Mouse (Mus musculus) lung, adult 18-20 months (tissue): ENCODE results near the gene Akap1.

Experiments
- DNase-seq, 2 experiments: peaks; one replicate each; pipeline ENCODE4 v3.0.0; 2022; ENCODE audit warnings: mixed read lengths in 2 of 2

The Akap1 gene

DNA sequence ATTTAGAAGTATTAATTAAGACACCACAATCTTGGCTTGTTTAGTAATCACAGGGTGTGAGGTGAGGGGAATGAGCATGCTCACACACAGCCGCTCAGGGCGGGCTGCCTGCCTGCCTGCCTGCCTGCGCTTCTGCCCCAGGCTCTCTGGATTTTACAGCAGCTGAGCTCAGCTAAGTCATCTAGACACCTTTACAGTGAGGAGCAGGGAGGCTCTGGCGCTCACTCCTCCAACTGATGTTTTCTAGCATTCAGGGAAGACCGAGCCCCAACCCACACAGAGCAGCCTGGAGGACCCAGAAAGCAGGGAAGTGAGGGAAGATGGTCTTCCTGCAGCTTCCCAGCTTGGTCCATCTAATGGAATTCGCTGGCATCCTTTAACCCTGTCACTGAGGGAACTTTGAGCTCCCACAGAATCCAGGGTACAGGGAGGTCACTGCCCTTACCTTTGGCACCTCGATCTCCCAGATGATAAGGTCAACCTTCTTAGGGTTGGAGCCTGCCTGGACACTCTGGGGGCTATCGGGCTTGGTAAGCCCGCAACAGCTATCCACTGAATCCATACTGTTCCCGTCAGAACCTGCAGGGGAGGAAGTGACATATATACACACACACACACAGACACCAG lies 23.5 kb downstream of the Akap1 start:
- no peak for DNase-seq

DNA sequence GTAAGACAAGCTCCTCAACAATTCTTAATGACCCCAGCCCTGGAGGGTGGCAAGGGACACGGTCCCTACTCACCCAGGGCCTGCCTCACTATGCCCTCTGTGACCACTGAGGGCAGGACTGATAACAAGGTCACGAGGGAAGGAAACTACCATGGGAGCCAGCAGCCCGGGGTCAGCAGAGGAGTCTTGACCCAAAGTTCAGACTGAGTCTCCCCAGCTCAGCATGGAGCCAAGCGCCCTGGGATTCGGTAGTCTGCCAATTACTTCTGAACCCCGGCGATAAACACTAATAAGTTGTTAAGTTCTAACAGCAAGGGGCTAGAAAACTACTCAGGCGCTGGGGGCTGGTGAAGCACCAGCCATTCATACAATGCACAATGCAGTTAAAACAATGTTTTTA lies 24.1 kb downstream of the Akap1 start:
- no peak for DNase-seq

DNA sequence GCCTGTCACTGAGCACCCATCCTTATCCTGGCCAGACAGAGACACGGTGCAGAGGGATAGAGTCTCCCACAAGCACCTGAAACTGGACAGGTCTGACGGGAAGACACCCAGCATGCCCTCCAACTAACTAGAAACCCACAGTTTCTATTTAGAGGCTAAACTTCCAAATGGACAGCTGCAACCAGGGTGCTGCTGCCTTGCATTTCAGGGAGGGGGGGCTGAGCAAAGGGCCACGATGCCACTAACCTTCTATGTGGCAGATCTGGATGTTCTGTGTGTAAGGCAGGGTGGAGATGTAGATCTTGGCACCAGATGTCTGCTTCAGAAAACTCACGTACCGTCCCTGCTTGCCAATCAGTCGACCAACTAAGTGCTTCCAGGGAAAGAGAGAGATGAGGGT lies 25.0 kb downstream of the Akap1 start:
- DNase-seq: no peak

- no peak for DNase-seq
These were observed 25.8 kb downstream of the Akap1 start for GRCm38 (mm10) chr11:88838630-88839029.

- no peak for DNase-seq
These were observed 29.8 kb downstream of the Akap1 start for GRCm38 (mm10) chr11:88834606-88835005.

DNA sequence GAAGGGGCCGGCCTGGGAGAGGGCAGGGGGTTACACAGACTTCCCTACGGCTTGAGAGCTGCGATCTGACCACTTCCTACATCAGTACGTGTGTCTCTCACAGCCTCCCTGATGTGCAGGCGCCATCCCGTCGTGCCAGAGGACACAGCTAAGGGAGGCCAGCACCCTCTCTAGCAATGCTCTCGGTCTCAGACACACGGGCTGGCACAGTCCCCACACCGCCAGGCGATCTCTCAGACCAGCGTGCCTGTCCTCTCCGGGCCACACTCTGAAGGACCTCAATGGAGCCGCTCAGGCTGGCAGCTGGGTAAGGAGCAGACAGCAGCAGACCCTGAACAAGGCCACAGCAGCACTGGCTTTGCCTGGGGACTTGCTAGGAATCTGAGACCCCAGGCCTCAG lies 30.3 kb downstream of the Akap1 start:
- no peak for DNase-seq

- no peak for DNase-seq
These were observed 31.3 kb downstream of the Akap1 start for GRCm38 (mm10) chr11:88833099-88833498.

DNA sequence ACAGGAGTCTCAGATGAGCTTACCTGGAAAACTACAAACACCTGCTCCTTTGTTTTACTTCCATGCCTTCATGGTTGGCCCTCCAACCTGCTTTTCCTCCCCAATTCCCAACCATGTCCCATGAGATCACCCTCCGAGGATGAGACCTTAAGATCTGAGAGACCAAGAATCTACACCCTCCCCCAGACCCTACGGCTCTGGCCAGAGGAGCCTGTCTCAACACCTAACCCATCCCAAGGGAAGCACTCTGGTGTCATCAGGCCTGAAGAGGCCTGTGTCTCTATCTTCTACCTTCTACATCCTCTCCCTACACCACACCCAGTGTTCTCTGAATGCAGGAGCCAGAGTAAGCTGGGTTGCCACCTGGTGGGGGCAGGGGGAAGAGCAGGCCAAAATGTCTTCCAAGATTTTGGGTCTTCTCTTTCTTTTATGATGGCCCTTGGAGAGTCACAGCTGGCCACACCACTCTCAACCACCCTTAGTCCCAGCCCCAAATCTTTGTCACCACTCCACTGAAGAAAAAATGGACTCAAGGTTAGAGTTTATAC lies 34.1 kb downstream of the Akap1 start:
- peak in 1 of 2 experiments; percentile 12 for DNase-seq

- no peak for DNase-seq
These were observed 35.9 kb downstream of the Akap1 start for GRCm38 (mm10) chr11:88828528-88828927.

- no peak for DNase-seq
These were observed 38.5 kb downstream of the Akap1 start for GRCm38 (mm10) chr11:88825909-88826308.

- peak; percentile 64 to 73 for DNase-seq
These were observed 41.4 kb downstream of the Akap1 start for GRCm38 (mm10) chr11:88822991-88823390.

- no peak for DNase-seq
These were observed 41.9 kb downstream of the Akap1 start for GRCm38 (mm10) chr11:88822526-88822925.

DNA sequence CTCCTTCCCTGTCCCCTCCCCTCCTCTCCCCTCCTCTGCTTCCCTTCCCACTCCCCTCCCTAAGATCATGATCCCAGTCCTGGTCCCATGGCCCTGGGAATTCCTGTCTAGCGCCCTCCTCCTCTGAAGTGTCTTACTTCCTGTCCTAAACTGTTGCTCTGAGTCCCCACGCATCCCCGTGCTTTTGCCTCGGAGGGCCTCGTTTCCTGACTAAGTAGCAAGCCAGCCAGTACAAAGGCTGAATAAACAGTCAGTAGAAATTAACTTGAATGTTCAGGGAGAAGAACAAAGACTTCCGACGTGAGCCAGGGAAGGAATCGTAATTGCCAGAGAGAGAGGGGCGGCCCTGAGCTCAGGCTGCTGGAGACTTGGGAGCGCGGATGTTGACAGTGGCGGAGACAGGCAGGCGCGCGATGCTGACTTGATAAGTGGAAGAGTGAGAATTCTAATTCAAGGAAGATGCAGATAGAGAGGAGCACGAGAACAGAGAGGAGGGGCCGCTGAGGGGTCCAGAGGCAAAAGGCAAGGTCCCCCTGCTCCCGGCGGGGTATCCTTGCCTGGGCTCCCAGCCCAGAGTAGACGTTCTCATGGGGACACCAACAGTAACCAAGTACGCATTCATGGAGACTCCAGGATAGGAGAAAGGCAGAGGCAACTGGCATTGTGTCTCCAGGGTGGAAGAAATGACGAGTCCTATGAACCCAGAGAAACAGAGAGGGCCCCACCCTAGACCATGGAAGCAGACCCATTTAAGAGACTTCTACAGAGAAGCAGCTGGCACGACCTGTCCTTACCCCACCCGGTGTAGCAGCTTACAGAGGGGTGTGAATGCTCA lies 43.4 kb downstream of the Akap1 start:
- DNase-seq: peak; percentile 51 to 71

- no peak for DNase-seq
These were observed 44.1 kb downstream of the Akap1 start for GRCm38 (mm10) chr11:88820253-88820652.

GRCm38 (mm10) chr11:88817061-88817460 lies 47.3 kb downstream of the Akap1 start:
- no peak for DNase-seq

DNA sequence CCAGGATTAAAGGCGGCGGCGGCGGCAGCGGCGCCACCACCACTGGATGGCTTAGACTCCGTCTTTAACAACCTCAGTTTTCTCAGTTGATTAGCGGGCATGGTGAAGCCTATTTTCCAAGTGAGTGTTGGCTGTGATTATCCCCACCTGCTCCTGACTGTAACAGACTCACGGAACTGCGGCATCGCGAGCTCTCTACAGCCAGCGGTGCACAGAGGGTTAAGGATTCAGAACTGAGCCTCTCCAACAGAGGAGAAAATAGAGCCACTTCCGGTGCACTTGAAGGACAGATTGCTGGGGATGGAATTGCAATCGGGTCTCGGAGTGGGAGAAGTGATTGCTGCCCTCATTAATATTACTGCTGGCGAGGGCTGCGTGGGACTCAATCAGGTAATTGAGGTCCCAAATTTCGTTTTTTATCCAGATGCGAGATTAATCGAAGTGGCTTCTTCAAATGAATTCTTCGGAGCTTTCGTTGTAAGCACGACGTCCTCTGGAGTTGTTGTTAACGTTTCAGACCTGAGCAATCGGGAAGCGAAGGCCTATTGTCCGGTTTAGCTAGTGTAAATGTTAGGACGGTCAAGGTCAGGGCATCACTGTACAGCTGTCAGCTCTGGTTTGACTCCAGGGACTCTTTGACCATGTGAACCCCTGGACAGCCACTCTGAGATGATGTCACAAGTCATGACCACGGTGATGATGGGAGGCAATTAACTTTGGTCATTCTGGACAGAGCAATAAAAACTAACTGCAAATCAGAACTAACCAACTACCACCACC lies 61.0 kb downstream of the Akap1 start:
- DNase-seq: no peak

GRCm38 (mm10) chr11:88796207-88796606 lies 68.2 kb downstream of the Akap1 start:
- no peak for DNase-seq

- no peak for DNase-seq
These were observed 74.5 kb downstream of the Akap1 start for GRCm38 (mm10) chr11:88789893-88790292.

DNA sequence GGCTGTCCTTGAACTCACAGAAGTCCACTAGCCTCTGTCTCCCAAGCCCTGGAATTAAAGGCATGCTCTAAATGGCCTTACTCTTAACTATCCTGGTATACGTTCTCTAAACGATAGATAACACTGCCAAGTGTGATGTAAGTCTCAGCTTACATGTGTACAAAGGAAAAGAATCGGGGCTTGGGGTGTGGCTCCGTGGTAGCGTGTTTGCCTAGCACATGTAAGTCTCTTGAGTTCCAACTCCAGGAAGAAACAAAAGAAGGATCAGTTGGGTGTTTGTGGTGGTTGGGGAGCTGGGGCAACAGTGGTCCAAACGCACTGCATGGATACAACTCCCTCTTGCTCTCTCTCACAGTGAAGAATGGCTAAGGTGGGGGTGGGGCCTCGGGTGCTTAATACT lies 77.6 kb downstream of the Akap1 start:
- peak; percentile 9 to 53 for DNase-seq

DNA sequence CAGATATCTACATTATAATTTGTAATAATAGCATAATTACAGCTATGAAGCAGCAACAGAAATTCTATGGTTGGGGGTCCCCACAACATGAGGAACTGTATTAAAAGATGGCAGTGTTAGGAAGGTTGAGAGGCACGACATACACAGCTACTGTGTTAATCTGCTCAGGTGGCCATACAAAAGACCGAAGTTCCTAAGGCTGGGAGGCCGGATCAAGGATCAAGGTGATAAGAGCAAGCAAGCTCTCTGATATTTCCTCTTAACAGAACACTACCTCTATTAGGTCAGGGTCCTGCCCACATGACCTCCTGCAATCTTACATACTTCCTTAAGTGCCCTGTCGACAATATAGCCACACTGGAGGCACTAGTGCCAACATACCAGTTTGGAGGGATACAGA lies 80.9 kb downstream of the Akap1 start:
- no peak for DNase-seq

GRCm38 (mm10) chr11:88782531-88782930 lies 81.9 kb downstream of the Akap1 start:
- no peak for DNase-seq
